Mouse (Mus musculus): ENCODE data around the gene Frg2f1. TPM values are rescaled to one million over a fixed set of nuclear protein-coding genes. Genes with fewer than 3 reads are reported as not detected.

The Frg2f1 gene
- polyA plus RNA-seq, 1 experiment from 2014 or later = 4.3 TPM

GRCm38 (mm10) chr4:119511591-119511990 lies 27.7 kb downstream of the Frg2f1 start:
- ATAC-seq (no peak), DNase-seq (no peak)
- no peak overlapping the region for H3K9ac ChIP-seq (replicated peaks)
- no peak overlapping the region for H3K27ac ChIP-seq (ENCODE audit: low read depth)
- no peak overlapping the region for H3K4me2 ChIP-seq (ENCODE audit: low read depth, low read length)
- 62% methylated on average over 2 of the region's 2 CpGs for WGBS (ENCODE audit: insufficient replicate concordance)
- TF ChIP-seq CTCF (IDR thresholded peaks at IDR 0.05; ENCODE audit: low read depth) (0 out of 2 replicates have a peak, but pooled peaks have one; percentile 16), EP300 (IDR thresholded peaks at IDR 0.05; ENCODE audit: low read depth) (no peak)
- H3K36me3 ChIP-seq (replicated peaks; ENCODE audit: insufficient read depth, low read length) = no peaks in the 10 kb centered on the region
- H3K27me3 ChIP-seq (ENCODE audit: insufficient read depth, low read length) = no peaks in the 10 kb centered on the region
- no peaks in the 10 kb centered on the region for H3K9me3 ChIP-seq (ENCODE audit: low read length)
- no peaks in the 10 kb centered on the region for H3K4me1 ChIP-seq (ENCODE audit: insufficient read depth)
- no peak overlapping the region for H3K4me3 ChIP-seq (ENCODE audit: low read depth, low read length)

- no peaks in the 10 kb centered on the region for H3K9me3 ChIP-seq (ENCODE audit: low read length)
- no peak for DNase-seq
- 48% methylated on average over 5 of the region's 5 CpGs for WGBS (ENCODE audit: insufficient replicate concordance)
- ATAC-seq = no peak
- H3K4me3 ChIP-seq (ENCODE audit: low read depth, low read length) = no peak overlapping the region
- H3K27ac ChIP-seq (ENCODE audit: low read depth) = no peak overlapping the region
- no peak overlapping the region for H3K4me2 ChIP-seq (ENCODE audit: low read depth, low read length)
- no peaks in the 10 kb centered on the region for H3K36me3 ChIP-seq (replicated peaks; ENCODE audit: insufficient read depth, low read length)
- H3K9ac ChIP-seq (replicated peaks) = no peak overlapping the region
- H3K27me3 ChIP-seq (ENCODE audit: insufficient read depth, low read length) = peaks cover 9% of the 10 kb centered on the region; the same call in 1 of the 2 replicates
- no peak for TF ChIP-seq EP300 (IDR thresholded peaks at IDR 0.05; ENCODE audit: low read depth)
- TF ChIP-seq CTCF (IDR thresholded peaks at IDR 0.05; ENCODE audit: low read depth) = no peak
- H3K4me1 ChIP-seq (ENCODE audit: insufficient read depth) = no peaks in the 10 kb centered on the region
Observed at GRCm38 (mm10) chr4:119498319-119498848, 40.9 kb downstream of the Frg2f1 start.

- H3K9me3 ChIP-seq (ENCODE audit: low read length) = peaks cover 2% of the 10 kb centered on the region; the same call in 1 of the 2 replicates
- peak overlapping the region; percentile 40 for H3K4me3 ChIP-seq (ENCODE audit: low read depth, low read length)
- TF ChIP-seq CTCF (IDR thresholded peaks at IDR 0.05; ENCODE audit: low read depth) (no peak), EP300 (IDR thresholded peaks at IDR 0.05; ENCODE audit: low read depth) (no peak)
- H3K36me3 ChIP-seq (replicated peaks; ENCODE audit: insufficient read depth, low read length) = no peaks in the 10 kb centered on the region
- H3K4me1 ChIP-seq (ENCODE audit: insufficient read depth) = no peaks in the 10 kb centered on the region
- no peak overlapping the region for H3K9ac ChIP-seq (replicated peaks)
- peaks cover 35% of the 10 kb centered on the region for H3K27me3 ChIP-seq (ENCODE audit: insufficient read depth, low read length)
- no peak for ATAC-seq
- WGBS (ENCODE audit: insufficient replicate concordance) = 29% methylated on average over 10 of the region's 10 CpGs
- H3K27ac ChIP-seq (ENCODE audit: low read depth) = no peak overlapping the region
- peak overlapping the region; percentile 75 for H3K4me2 ChIP-seq (ENCODE audit: low read depth, low read length)
- DNase-seq = no peak
Observed at GRCm38 (mm10) chr4:119492933-119493327, 46.4 kb downstream of the Frg2f1 start.

DNA sequence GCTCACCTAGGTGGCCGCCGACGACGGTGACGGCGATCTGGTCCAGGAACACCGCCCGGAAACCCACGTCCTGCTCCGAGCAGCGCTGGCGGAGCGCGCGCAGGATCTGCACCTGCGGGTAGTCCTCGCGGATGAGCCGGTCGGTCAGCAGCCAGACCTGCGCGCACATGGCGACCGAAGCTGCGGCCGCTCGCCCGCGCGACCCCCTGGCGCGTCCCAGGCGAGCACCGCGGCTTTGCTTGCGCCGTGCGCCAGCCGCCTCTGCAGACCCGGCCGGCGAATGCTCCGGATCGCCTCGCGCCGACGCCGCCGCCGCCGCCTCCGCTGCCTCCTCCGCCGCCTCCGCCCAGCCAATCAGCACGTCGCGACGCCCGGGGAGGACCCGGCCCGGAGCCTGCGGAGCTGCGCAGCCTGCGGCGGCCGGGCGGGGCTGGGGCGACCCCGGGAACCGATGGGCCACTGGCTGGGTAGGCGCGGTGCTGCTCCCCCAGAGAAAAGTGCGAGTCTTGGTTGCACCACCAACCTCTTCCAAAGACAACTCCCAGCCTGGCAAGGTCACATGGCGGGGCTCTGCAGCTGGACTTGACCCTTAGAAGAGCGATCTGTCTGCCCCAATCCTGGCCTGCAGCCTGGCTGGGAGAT lies 46.9 kb downstream of the Frg2f1 start, which contains the start of gene Rimkla:
Gene Rimkla, minus strand, starts transcription at position 338 of the 642 bp plus-strand sequence.
- H3K4me1 ChIP-seq (ENCODE audit: insufficient read depth) = no peaks in the 10 kb centered on the region
- no peaks in the 10 kb centered on the region for H3K36me3 ChIP-seq (replicated peaks; ENCODE audit: insufficient read depth, low read length)
- TF ChIP-seq CTCF (IDR thresholded peaks at IDR 0.05; ENCODE audit: low read depth) (no peak), EP300 (IDR thresholded peaks at IDR 0.05; ENCODE audit: low read depth) (no peak)
- DNase-seq = peak; percentile 46
- under 1% methylated on average over 68 of the region's 77 CpGs for WGBS (ENCODE audit: insufficient replicate concordance)
- peaks cover 35% of the 10 kb centered on the region for H3K27me3 ChIP-seq (ENCODE audit: insufficient read depth, low read length)
- H3K4me3 ChIP-seq (ENCODE audit: low read depth, low read length) = peak within 1 kb of the TSS; percentile 40
- peaks cover 2% of the 10 kb centered on the region; the same call in 1 of the 2 replicates for H3K9me3 ChIP-seq (ENCODE audit: low read length)
- peak; percentile 62; the same call in 1 of the 2 replicates for ATAC-seq
- H3K9ac ChIP-seq (replicated peaks) = no peak within 1 kb of the TSS
- H3K27ac ChIP-seq (ENCODE audit: low read depth) = no peak within 1 kb of the TSS
- H3K4me2 ChIP-seq (ENCODE audit: low read depth, low read length) = peak within 1 kb of the TSS; percentile 75

DNA sequence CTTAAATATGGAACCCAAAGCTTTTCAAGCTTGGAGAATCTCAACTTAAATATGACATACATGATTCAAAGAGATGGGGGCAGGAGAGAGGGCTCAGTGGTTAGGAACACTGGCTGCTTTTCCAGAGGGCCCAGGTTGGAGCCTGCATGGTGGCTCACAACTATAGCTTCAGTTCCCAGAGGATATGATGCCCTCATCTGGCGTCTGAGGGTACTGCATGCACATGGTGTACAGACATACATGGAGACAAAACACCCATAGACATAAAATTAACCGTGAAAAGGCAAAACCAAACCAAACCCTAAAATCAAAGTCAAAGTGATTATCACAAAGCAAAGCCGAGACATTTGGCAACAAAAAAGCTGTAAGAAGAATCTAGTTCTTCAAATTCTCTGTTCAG lies 48.5 kb downstream of the Frg2f1 start:
- 72% methylated on average over 3 of the region's 3 CpGs for WGBS (ENCODE audit: insufficient replicate concordance)
- no peak overlapping the region for H3K4me3 ChIP-seq (ENCODE audit: low read depth, low read length)
- H3K27ac ChIP-seq (ENCODE audit: low read depth) = no peak overlapping the region
- no peak for ATAC-seq
- H3K9me3 ChIP-seq (ENCODE audit: low read length) = peaks cover 2% of the 10 kb centered on the region; the same call in 1 of the 2 replicates
- H3K27me3 ChIP-seq (ENCODE audit: insufficient read depth, low read length) = peaks cover 30% of the 10 kb centered on the region
- H3K9ac ChIP-seq (replicated peaks) = no peak overlapping the region
- H3K4me1 ChIP-seq (ENCODE audit: insufficient read depth) = no peaks in the 10 kb centered on the region
- H3K4me2 ChIP-seq (ENCODE audit: low read depth, low read length) = no peak overlapping the region
- peak; percentile 44 for DNase-seq
- H3K36me3 ChIP-seq (replicated peaks; ENCODE audit: insufficient read depth, low read length) = no peaks in the 10 kb centered on the region
- TF ChIP-seq CTCF (IDR thresholded peaks at IDR 0.05; ENCODE audit: low read depth) = peak; percentile 55
- no peak for TF ChIP-seq EP300 (IDR thresholded peaks at IDR 0.05; ENCODE audit: low read depth)

- Histone ChIP-seq H3K36me3 (replicated peaks; ENCODE audit: insufficient read depth, low read length) (no peaks in the 10 kb centered on the region), H3K4me2 (ENCODE audit: low read depth, low read length) (no peak overlapping the region)
Observed at GRCm38 (mm10) chr4:119489666-119490065, 49.7 kb downstream of the Frg2f1 start.

More at GRCm38 (mm10) chr4:119489666-119490065, 49.7 kb downstream of the Frg2f1 start:
- no peak for TF ChIP-seq CTCF (IDR thresholded peaks at IDR 0.05; ENCODE audit: low read depth)
- no peak for ATAC-seq
- peaks cover 2% of the 10 kb centered on the region; the same call in 1 of the 2 replicates for H3K9me3 ChIP-seq (ENCODE audit: low read length)
- WGBS (ENCODE audit: insufficient replicate concordance) = 89% methylated on average over 10 of the region's 10 CpGs
- no peaks in the 10 kb centered on the region for H3K4me1 ChIP-seq (ENCODE audit: insufficient read depth)
- peaks cover 28% of the 10 kb centered on the region for H3K27me3 ChIP-seq (ENCODE audit: insufficient read depth, low read length)
- H3K27ac ChIP-seq (ENCODE audit: low read depth) = no peak overlapping the region
- DNase-seq = no peak
- no peak overlapping the region for H3K4me3 ChIP-seq (ENCODE audit: low read depth, low read length)
- H3K9ac ChIP-seq (replicated peaks) = no peak overlapping the region
